Mouse (Mus musculus): ENCODE results near the gene Cmas.

Gene Cmas

DNA sequence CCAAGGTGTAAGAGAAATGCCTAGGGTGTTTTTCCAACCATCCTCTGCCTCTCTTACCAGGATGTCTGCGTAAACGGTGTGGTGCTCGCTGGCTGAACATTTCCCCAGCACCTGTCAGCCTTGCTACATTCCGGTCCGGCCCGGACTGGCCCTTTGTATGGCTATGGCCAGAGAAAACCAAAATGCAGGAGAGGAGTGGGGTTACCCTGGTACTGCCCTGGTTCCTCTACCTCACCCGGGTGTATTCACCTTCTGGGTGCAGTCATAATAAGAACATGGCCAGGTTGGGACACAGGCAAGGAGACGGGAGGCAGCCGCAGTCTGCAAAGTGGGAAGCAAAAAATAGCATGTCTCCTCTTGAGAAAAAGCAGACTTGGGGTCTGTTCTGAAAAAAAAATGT is 38.6 kb downstream of the Cmas start:
- DNase-seq: no peak

- DNase-seq: no peak
These were observed 39.4 kb downstream of the Cmas start for GRCm38 (mm10) chr6:142795655-142796441.

DNA sequence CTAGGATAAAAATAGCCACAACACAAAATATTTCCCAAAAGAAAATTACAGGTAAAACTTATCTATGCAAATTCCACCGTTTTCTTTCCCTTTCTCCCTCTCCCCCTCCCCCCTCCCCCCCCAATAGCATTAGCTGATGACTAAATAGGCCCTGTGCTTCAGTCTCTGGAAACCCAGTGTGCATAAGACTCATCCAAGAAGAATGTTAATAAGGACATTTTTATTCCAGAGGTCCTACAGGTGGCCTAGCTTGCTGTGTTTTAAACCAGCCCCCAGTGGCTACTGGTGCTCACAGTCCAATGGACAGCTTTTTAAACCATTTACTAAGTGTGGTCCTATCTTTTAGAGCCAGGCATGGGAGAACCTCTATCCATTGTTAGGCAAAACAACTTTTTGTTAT is 41.5 kb downstream of the Cmas start:
- DNase-seq: no peak

DNA sequence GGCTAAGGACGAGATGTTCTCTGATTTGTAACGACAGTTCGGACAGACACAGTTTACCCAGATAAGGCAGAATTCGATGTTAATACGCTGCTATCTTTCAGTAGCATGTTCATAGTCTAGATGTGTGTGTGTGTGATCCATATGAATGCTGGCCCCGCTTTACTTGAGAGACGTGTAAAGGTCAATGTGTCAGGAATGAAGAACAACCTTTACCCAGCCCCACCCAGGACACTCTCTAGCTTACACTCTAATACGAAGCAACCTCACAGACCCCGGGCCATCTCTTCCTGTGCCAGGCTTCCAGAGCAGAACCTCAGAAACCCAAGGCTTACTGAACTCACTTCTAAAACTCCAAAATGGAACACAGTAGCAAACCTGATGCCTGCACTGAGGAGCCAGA is 42.4 kb downstream of the Cmas start:
- DNase-seq: no peak

DNA sequence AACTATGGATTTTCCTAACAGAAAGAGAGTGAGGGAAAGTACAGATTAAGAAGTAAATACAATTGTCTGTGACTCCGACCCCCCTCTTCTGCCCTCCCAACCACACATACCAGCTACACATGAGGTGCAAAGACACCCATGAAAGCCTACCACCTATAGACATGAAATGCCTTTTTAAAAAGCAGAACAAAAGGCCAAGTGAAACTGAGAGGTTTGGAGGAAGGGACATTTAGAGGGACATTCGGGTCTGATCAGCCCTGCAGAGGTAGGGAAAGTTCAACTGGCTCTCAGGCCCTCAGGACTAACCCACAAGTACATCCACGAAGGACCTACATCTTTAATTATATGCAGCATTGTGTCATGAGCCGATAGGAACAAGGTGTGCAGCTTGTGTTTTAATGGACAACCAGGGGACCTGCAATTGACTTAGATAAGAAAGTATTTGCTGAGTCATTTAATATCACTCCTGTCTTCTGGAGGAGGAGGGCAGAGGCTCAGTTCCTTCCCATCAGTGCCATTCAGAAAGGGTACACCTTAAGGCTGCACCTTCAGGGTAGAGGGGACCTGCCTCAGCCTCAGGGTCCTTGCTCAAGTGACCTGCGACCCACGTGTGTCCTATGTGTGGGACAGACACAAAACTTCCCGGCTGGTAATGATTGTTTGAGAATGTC is 43.4 kb downstream of the Cmas start:
- no peak for DNase-seq

DNA sequence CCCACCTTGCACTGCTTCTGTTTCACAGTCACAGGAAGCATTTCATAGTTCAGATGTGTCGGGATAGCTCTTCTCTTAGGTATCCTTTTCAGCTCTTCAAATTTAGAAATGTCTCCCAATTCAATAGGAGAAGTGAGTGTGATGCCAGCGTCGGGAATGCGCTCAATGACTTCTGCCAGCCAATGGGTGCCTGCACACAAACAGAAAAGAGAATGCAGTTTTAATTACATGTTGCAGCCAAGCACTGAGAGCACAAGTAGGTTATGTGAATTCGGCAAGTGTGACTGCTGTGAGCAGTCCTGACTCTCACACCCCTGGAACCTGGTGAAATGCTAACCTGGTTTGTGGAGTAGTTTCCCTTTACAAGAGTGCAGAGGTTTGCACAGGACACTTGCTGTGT is 45.2 kb downstream of the Cmas start:
- no peak for DNase-seq

- no peak for DNase-seq
These were observed 46.4 kb downstream of the Cmas start for GRCm38 (mm10) chr6:142802617-142803525.

DNA sequence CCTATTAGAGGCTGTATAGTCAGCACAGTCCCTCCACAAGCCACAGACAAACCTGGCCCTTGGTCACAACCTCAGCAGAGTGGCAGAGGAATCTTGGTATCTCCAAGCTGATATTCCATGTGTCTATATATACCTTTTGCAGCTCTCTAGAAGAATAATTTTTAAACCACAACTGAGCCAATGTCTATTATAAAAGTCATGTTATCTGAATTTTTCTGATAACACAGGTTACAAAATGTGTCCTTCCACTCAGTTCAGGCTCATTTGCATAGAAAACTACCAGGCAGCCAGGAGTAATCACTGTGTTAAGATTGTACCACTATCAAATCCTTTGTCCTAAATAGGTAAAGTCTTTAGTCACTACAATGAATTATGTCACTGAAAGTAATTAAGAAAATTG is 47.9 kb downstream of the Cmas start, which contains the start of gene Sult6b2:
Gene Sult6b2 (minus strand): TSS at position 101 of the 400 bp plus-strand sequence.
- no peak for DNase-seq

DNA sequence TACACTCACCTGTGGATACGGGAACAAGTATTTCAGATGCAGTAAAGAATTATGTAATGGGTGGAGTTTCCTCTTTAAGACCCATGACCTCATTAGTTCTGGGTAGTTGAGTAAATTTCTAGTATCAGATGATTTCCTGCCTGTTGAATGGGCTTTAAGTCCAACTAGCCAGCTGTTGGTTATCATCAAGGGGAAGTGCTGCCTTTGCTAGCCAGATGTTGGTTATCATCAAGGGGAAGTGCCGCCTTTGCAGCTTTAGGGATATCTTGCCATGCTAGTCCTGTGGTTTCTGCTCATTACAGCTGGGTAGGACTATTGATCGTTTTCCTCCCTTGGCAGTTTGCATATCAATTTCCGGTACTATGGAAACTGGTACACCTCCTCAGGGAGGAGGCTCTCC is 49.8 kb downstream of the Cmas start:
- no peak for DNase-seq

DNA sequence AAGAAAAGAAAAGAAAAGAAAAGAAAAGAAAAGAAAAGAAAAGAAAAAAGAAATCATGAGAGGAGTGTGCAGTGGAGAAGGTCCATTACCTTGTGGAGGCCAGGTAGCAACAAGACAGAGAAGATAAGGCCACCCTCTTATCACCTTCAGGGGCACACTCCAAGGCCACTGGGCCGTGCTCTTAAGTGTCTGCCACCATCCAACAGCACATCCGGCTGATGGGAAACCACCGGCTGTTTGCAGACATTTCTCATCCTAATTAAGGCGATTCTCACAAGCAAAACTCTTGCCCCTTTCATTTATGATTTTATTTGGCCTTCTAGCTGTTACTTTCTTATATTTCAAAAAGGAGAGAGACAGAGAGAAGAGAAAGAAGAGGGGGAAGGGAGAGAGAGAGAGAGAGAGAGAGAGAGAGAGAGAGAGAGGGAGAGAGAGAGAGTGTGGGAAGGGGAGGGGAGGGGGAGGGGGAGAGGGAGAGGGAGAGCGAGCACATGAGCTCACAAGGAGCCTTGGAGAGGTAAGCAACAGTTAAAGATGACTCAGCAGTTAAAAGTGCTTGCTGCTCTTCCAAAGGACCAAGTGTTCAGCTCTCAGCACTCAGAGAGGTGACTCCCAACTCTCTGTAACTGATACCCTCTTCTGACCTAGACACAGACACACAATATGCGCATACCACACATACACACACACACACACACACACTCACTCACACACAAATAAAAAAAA is 53.0 kb downstream of the Cmas start:
- DNase-seq: no peak

DNA sequence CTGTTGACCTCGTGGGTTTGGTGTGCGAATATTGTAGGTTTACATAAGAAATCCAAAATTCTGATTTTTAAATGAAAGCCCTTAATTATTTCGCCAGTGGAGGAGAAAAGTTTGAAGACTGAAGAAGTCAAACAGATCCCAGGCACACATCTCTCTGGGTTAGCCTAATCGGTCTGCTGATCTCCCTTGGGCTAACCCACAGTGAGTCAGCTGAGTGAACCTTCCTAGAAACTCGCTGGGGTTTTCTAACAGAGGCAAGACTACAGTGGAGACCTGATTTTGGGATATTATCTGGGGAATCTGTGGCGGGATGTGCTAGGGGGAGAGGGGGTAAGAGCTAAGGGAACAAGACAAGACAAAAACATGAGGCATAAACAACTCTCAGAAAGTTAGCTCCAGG is 53.8 kb downstream of the Cmas start:
- DNase-seq: no peak

DNA sequence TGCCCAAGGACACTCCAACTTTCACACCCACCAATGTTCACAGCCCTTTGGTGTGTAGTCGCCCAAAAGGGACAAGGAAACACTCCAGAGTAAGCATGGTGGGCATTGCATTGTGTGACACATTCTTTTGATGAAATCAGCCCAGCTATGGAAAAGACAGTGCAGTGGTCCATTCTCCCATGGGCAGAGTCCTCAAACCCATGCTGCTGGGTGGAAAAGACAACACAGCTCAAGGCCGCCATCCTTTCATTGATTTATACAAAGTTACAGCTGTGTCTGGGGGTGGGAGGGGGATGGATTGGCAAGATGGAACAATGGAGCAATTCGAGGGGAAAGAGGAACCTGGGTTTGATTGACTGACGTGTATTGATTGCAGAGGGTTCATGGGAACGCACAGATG is 56.5 kb downstream of the Cmas start:
- no peak for DNase-seq

GRCm38 (mm10) chr6:142814011-142814410 is 57.5 kb downstream of the Cmas start:
- no peak for DNase-seq

- DNase-seq: peak; percentile 81
These were observed 58.0 kb downstream of the Cmas start for GRCm38 (mm10) chr6:142814495-142814921.

DNA sequence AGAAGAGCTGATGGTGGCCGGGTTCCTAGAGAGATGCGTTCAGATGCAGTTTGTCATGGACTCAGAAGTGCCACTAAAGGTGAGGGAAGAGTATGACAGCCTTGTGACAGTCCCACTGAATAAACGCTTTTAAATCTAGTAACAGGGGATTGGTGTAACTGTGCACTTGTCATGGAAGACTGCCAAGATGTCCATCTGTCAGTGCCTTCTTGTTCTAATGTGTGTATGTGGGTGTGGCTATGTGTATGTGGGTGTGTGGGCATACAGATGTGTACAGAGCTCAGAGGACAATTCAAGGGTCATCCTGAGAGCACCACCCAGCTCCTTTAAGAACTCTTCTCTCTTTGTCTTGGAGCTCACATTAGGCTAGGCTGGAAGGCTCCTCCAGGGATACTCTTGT is 59.0 kb downstream of the Cmas start:
- DNase-seq: no peak

- DNase-seq: no peak
These were observed 61.8 kb downstream of the Cmas start for GRCm38 (mm10) chr6:142818306-142818705.

DNA sequence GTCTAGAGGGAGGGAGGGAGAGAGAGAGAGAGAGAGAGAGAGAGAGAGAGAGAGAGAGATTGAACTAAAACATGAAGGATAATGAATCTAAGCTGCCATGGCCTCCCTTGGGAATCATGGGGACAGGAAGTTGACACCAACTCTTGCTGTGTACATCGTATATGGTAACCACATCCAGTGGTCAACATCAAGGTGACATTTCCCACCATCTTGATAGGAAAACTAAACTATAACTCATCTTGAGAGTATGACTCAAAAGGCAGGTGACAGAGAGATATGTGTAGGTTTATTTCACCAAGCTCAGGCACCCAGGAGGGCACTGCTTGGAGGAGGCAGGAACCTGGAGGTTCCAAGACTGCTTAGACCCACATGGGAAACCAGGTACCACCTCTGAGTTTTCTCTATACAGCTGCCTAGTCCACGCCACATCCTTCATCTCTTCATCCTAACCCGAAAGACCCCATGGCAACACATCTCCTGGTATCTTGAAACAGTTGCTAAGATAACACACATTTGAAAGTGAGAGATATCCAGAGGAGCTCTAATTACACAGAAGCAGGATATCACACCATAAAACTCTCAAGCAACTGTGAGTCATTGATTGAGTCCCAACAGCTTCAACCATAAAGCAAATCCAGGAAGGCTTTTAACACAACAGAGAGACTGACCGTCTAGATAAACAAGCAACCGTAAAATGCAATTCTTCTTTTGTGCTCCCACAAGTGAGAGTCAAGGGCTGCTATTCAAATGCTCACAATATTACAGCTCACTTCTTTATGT is 66.7 kb downstream of the Cmas start:
- no peak for DNase-seq
